Mouse (Mus musculus) lung, embryonic 15.5 days (tissue): ENCODE results near the gene Dpysl5. TPM values are rescaled to one million over a fixed set of nuclear protein-coding genes. Genes with fewer than 3 reads are reported as not detected.

ENCODE experiments used
- ATAC-seq: fragments of 200-750 bp; cut with Nextera tagmentation; 2 replicates; pipeline ENCODE4 v1.8.0; 2017; ENCODE audit warnings: moderate number of reproducible peaks, borderline replicate concordance; ENCODE audit not compliant: low FRiP score, low TSS enrichment; ENCODE audit errors: extremely low read depth
- H3K27ac ChIP-seq: fragments of 300-500 bp; sonication (generic); 2 replicates; pipeline ENCODE4 v1.5.1; 2015; ENCODE audit warnings: moderate library complexity, mild to moderate bottlenecking, inconsistent platforms
- H3K27me3 ChIP-seq: fragments of 300-500 bp; sonication (generic); 2 replicates; pipeline ENCODE4 v1.6.1; 2015; ENCODE audit warnings: inconsistent platforms
- H3K36me3 ChIP-seq: fragments of 300-500 bp; sonication (generic); 2 replicates; pipeline ENCODE4 v1.6.1; 2015; ENCODE audit warnings: inconsistent platforms
- H3K4me1 ChIP-seq: fragments of 300-500 bp; sonication (generic); 2 replicates; pipeline ENCODE4 v1.6.1; 2015; ENCODE audit warnings: inconsistent platforms
- H3K4me2 ChIP-seq: fragments of 300-500 bp; sonication (generic); 2 replicates; pipeline ENCODE4 v1.6.1; 2015; ENCODE audit warnings: inconsistent platforms, mild to moderate bottlenecking, moderate library complexity
- H3K4me3 ChIP-seq: fragments of 300-500 bp; sonication (generic); 2 replicates; pipeline ENCODE4 v1.5.1; 2015; ENCODE audit warnings: mild to moderate bottlenecking, inconsistent platforms
- H3K9ac ChIP-seq: fragments of 300-500 bp; sonication (generic); 2 replicates; pipeline ENCODE4 v1.6.1; 2015; ENCODE audit warnings: inconsistent platforms
- H3K9me3 ChIP-seq: fragments of 300-500 bp; sonication (generic); 2 replicates; pipeline ENCODE4 v1.6.1; 2016; ENCODE audit warnings: inconsistent platforms
- WGBS: fragments of 180-500 bp; shearing (Covaris S2); methylation state at CpG from one replicate; pipeline ENCODE4 v1.1.7; 2015; 5-methylcytosine and 5-hydroxymethylcytosine counted together
- polyA plus RNA-seq: library from polyadenylated mRNA; unstranded; fragments of >200 nt; fragmentation: Nextera tagmentation; extraction: Ambion mirVana; gene quantifications from 2 replicates; pipeline ENCODE4 v1.2.1, GENCODE M21; 2015

Dpysl5 gene
- polyA plus RNA-seq, 1 experiment from 2014 or later, result 5.3 TPM

GRCm38 (mm10) chr5:30769075-30769474, 57.7 kb downstream of the Dpysl5 start:
- no peak overlapping the region for H3K4me2 ChIP-seq
- 49% methylated on average over 9 of the region's 9 CpGs for WGBS
- peaks cover 4% of the 10 kb centered on the region; the same call in 1 of the 2 replicates for H3K27me3 ChIP-seq
- peak overlapping the region; percentile 54 for H3K27ac ChIP-seq
- no peak overlapping the region for H3K4me3 ChIP-seq
- H3K4me1 ChIP-seq, result peaks cover 32% of the 10 kb centered on the region
- peak; percentile 10; the same call in 1 of the 2 replicates for ATAC-seq
- H3K9me3 ChIP-seq, result no peaks in the 10 kb centered on the region
- no peak overlapping the region for H3K9ac ChIP-seq
- H3K36me3 ChIP-seq, result no peaks in the 10 kb centered on the region

- Histone ChIP-seq H3K36me3 (no peaks in the 10 kb centered on the region), H3K4me2 (peak overlapping the region; percentile 55), H3K27ac (no peak overlapping the region), H3K9me3 (no peaks in the 10 kb centered on the region), H3K27me3 (peaks cover 9% of the 10 kb centered on the region; the same call in 1 of the 2 replicates), H3K4me3 (peak overlapping the region; percentile 26), H3K9ac (peak overlapping the region; percentile 14; the same call in 1 of the 2 replicates), H3K4me1 (0 out of 2 replicates have a peak, but pooled peaks cover 10% of the 10 kb centered on the region)
- peak; percentile 77; the same call in 1 of the 2 replicates for ATAC-seq
- 10% methylated on average over 20 of the region's 20 CpGs for WGBS
Measured at GRCm38 (mm10) chr5:30774601-30775371, 63.4 kb downstream of the Dpysl5 start.

GRCm38 (mm10) chr5:30780699-30781098, 69.3 kb downstream of the Dpysl5 start:
- H3K4me3 ChIP-seq, result no peak overlapping the region
- H3K27ac ChIP-seq, result no peak overlapping the region
- H3K27me3 ChIP-seq, result no peaks in the 10 kb centered on the region
- peak; percentile 68 for ATAC-seq
- H3K4me1 ChIP-seq, result peaks cover 8% of the 10 kb centered on the region
- H3K9ac ChIP-seq, result no peak overlapping the region
- 37% methylated on average over 9 of the region's 9 CpGs for WGBS
- no peak overlapping the region for H3K4me2 ChIP-seq
- no peaks in the 10 kb centered on the region for H3K9me3 ChIP-seq
- no peaks in the 10 kb centered on the region for H3K36me3 ChIP-seq

GRCm38 (mm10) chr5:30781147-30781546, 69.8 kb downstream of the Dpysl5 start:
- Histone ChIP-seq H3K4me1 (peaks cover 8% of the 10 kb centered on the region), H3K36me3 (no peaks in the 10 kb centered on the region), H3K4me2 (no peak overlapping the region), H3K4me3 (no peak overlapping the region), H3K9me3 (no peaks in the 10 kb centered on the region), H3K27ac (no peak overlapping the region), H3K9ac (no peak overlapping the region), H3K27me3 (no peaks in the 10 kb centered on the region)
- 0 out of 2 replicates have a peak, but pooled peaks have one; percentile 40 for ATAC-seq
- WGBS, result 64% methylated on average over 3 of the region's 3 CpGs

- no peaks in the 10 kb centered on the region for H3K36me3 ChIP-seq
Measured at GRCm38 (mm10) chr5:30787381-30787780, 76.0 kb downstream of the Dpysl5 start.

GRCm38 (mm10) chr5:30790047-30790446, 78.7 kb downstream of the Dpysl5 start:
- Histone ChIP-seq H3K36me3 (no peaks in the 10 kb centered on the region), H3K9ac (no peak overlapping the region), H3K4me2 (no peak overlapping the region), H3K4me1 (no peaks in the 10 kb centered on the region), H3K27ac (no peak overlapping the region), H3K9me3 (no peaks in the 10 kb centered on the region), H3K27me3 (no peaks in the 10 kb centered on the region), H3K4me3 (no peak overlapping the region)
- 71% methylated on average over 3 of the region's 3 CpGs for WGBS
- ATAC-seq, result no peak

More at GRCm38 (mm10) chr5:30787381-30787780, 76.0 kb downstream of the Dpysl5 start:
- no peak for ATAC-seq
- H3K9me3 ChIP-seq, result no peaks in the 10 kb centered on the region
- no peak overlapping the region for H3K4me2 ChIP-seq
- 80% methylated on average over 5 of the region's 5 CpGs for whole genome bisulfite sequencing
- H3K27ac ChIP-seq, result no peak overlapping the region
- no peak overlapping the region for H3K9ac ChIP-seq
- H3K4me3 ChIP-seq, result no peak overlapping the region
- no peaks in the 10 kb centered on the region for H3K4me1 ChIP-seq
- no peaks in the 10 kb centered on the region for H3K27me3 ChIP-seq

- H3K9me3 ChIP-seq, result no peaks in the 10 kb centered on the region
- peaks cover 19% of the 10 kb centered on the region for H3K4me1 ChIP-seq
- no peaks in the 10 kb centered on the region for H3K36me3 ChIP-seq
- H3K4me3 ChIP-seq, result no peak overlapping the region
- H3K9ac ChIP-seq, result no peak overlapping the region
- 12% methylated on average over 12 of the region's 12 CpGs for WGBS
- H3K27ac ChIP-seq, result no peak overlapping the region
- no peak overlapping the region for H3K4me2 ChIP-seq
- no peaks in the 10 kb centered on the region for H3K27me3 ChIP-seq
- ATAC-seq, result 0 out of 2 replicates have a peak, but pooled peaks have one; percentile 33
Measured at GRCm38 (mm10) chr5:30796125-30796524, 84.8 kb downstream of the Dpysl5 start.

- Histone ChIP-seq H3K4me2 (no peak overlapping the region), H3K4me3 (no peak overlapping the region), H3K27ac (peak overlapping the region; percentile 32; the same call in 1 of the 2 replicates), H3K9me3 (no peaks in the 10 kb centered on the region), H3K36me3 (no peaks in the 10 kb centered on the region), H3K4me1 (peaks cover 22% of the 10 kb centered on the region), H3K27me3 (no peaks in the 10 kb centered on the region), H3K9ac (no peak overlapping the region)
- peak; percentile 71 for ATAC-seq
- WGBS, result 47% methylated on average over 7 of the region's 7 CpGs
Measured at GRCm38 (mm10) chr5:30797482-30797881, 86.1 kb downstream of the Dpysl5 start.

GRCm38 (mm10) chr5:30797982-30798381, 86.6 kb downstream of the Dpysl5 start:
- no peaks in the 10 kb centered on the region for H3K36me3 ChIP-seq
- H3K27me3 ChIP-seq, result no peaks in the 10 kb centered on the region
- H3K27ac ChIP-seq, result peak overlapping the region; percentile 32; the same call in 1 of the 2 replicates
- 56% methylated on average over 8 of the region's 8 CpGs for WGBS
- no peak overlapping the region for H3K4me2 ChIP-seq
- H3K4me3 ChIP-seq, result no peak overlapping the region
- peaks cover 25% of the 10 kb centered on the region for H3K4me1 ChIP-seq
- no peaks in the 10 kb centered on the region for H3K9me3 ChIP-seq
- no peak for ATAC-seq
- H3K9ac ChIP-seq, result no peak overlapping the region

GRCm38 (mm10) chr5:30798965-30799364, 87.6 kb downstream of the Dpysl5 start:
- H3K27me3 ChIP-seq, result no peaks in the 10 kb centered on the region
- 51% methylated on average over 6 of the region's 6 CpGs for WGBS
- ATAC-seq, result no peak

GRCm38 (mm10) chr5:30802724-30803467, 91.5 kb downstream of the Dpysl5 start:
- Histone ChIP-seq H3K9me3 (no peaks in the 10 kb centered on the region), H3K27ac (peak overlapping the region; percentile 62), H3K4me2 (no peak overlapping the region), H3K4me1 (peaks cover 17% of the 10 kb centered on the region), H3K4me3 (no peak overlapping the region), H3K36me3 (no peaks in the 10 kb centered on the region), H3K9ac (no peak overlapping the region), H3K27me3 (no peaks in the 10 kb centered on the region; the same call in 1 of the 2 replicates)
- ATAC-seq, result peak; percentile 52; the same call in 1 of the 2 replicates
- WGBS, result 51% methylated on average over 12 of the region's 12 CpGs

More at GRCm38 (mm10) chr5:30798965-30799364, 87.6 kb downstream of the Dpysl5 start:
- Histone ChIP-seq H3K9me3 (no peaks in the 10 kb centered on the region), H3K4me1 (peaks cover 25% of the 10 kb centered on the region), H3K36me3 (no peaks in the 10 kb centered on the region), H3K4me2 (no peak overlapping the region), H3K27ac (no peak overlapping the region; the same call in 1 of the 2 replicates), H3K9ac (no peak overlapping the region), H3K4me3 (no peak overlapping the region)
